Mouse (Mus musculus) C3H10T1/2 (cell line): ENCODE results near the gene H2al2b. TPM values are rescaled to one million over a fixed set of nuclear protein-coding genes. Genes with fewer than 3 reads are reported as not detected.

Experiments used
- polyA plus RNA-seq, 2 experiments: library from polyadenylated mRNA; unstranded; fragments of >200 nt; fragmentation: generic; extraction: Trizol; gene quantifications; one replicate each; pipeline ENCODE4 v1.2.1; 2012; ENCODE audit warnings: missing spikeins in 2 of 2

Gene H2al2b
- polyA plus RNA-seq = not detected

GRCm38 (mm10) chrY:2720574-2720973, at the start of gene H2al2b:
Gene H2al2b (minus strand): TSS chrY:2720674.

Other genes with a start within 250 kb of the H2al2b start
- not detected for gene H2al2c, start 121.6 kb downstream of the H2al2b start, polyA plus RNA-seq
- not detected for gene Sry, start 57.0 kb downstream of the H2al2b start, polyA plus RNA-seq
- not detected for gene Gm4064, start 75.5 kb upstream of the H2al2b start, polyA plus RNA-seq
- not detected for gene Rbmy, start 110.0 kb upstream of the H2al2b start, polyA plus RNA-seq
- gene Gm10256, start 110.0 kb upstream of the H2al2b start, polyA plus RNA-seq = not detected
- gene Gm10352, start 180.3 kb upstream of the H2al2b start, polyA plus RNA-seq = not detected
- gene Gm29289, start 211.9 kb upstream of the H2al2b start, polyA plus RNA-seq = not detected